9 mouse cellular contexts compared by ENCODE assay signal in the genomic region with DNA sequence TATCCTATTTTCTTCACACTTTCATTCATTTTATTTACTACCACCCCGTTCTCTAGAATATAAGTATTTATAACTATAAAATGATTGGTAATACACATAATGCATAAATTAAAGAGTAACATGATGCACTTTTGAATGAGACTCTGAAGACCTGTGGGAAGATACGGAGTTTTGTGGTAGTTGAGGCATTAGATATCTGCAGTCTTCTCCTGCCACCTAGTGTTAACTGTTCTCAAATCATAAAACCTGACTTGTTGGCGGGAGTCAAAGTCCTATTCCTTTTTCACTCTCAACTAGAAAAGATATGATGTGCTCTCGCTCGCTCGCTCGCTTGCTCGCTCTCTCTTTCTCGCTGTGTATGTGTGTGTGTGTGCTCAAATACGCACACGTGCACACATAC. TPM values are rescaled to one million over a fixed set of nuclear protein-coding genes. Genes with fewer than 3 reads are reported as not detected.
DNase-seq lines count a peak whose midpoint lies in the region; ATAC-seq lines count a peak whose summit lies in the region.
"Had no signal": no experiment of that assay in that cellular context is flagged by ENCODE, and none has a peak within 500 bp of the region (broad histone marks: within the 10 kb centered on the region; RNA-seq: fewer than 3 reads in every experiment).

No protein-coding gene starts in this region.

- H3K9me3 ChIP-seq in kidney, embryonic 15.5 days (replicated peaks): no peaks in the 10 kb centered on the region
- H3K9me3 ChIP-seq: embryonic facial prominence, embryonic 13.5 days had no signal

- WGBS in kidney, embryonic 15.5 days: 39% methylated on average over 11 of the region's 11 CpGs

- H3K4me3 ChIP-seq in kidney, embryonic 15.5 days (replicated peaks): no peak overlapping the region
- H3K4me3 ChIP-seq: embryonic facial prominence, embryonic 13.5 days had no signal

- H3K36me3 ChIP-seq in kidney, embryonic 15.5 days: no peaks in the 10 kb centered on the region
- H3K36me3 ChIP-seq: embryonic facial prominence, embryonic 13.5 days had no signal

- H3K9ac ChIP-seq in kidney, embryonic 15.5 days: no peak overlapping the region
- H3K9ac ChIP-seq: embryonic facial prominence, embryonic 13.5 days had no signal

- H3K27me3 ChIP-seq in kidney, embryonic 15.5 days: no peaks in the 10 kb centered on the region

- DNase-seq in kidney, adult 8-10 months: peak; percentile 15 to 46
- DNase-seq in ZHBTc4 (ENCODE audit: low read depth, low spot score): peak; percentile 48
- peak; percentile 23 for DNase-seq in heart, postnatal 4 days
- peak; percentile 68 for DNase-seq in telencephalon, adult 2 months (ENCODE audit: low read depth, low spot score)
- DNase-seq in gastrocnemius, postnatal 25 days: no peak

- ATAC-seq in kidney, embryonic 15.5 days (replicated peaks; ENCODE audit: low FRiP score): no peak
- peak; percentile 58 for ATAC-seq in CD4-positive, CD25-positive, alpha-beta regulatory T cell, adult 4 months
- ATAC-seq in megakaryocyte, adult 5-6 weeks (ENCODE audit: poor library complexity, severe bottlenecking): peak; percentile 54

- H3K4me2 ChIP-seq in kidney, embryonic 15.5 days: no peak overlapping the region
- H3K4me2 ChIP-seq: embryonic facial prominence, embryonic 13.5 days had no signal

- H3K4me1 ChIP-seq in kidney, embryonic 15.5 days: 0 out of 2 replicates have a peak, but pooled peaks cover 8% of the 10 kb centered on the region

- H3K27ac ChIP-seq in kidney, embryonic 15.5 days: no peak overlapping the region
- H3K27ac ChIP-seq: embryonic facial prominence, embryonic 13.5 days had no signal

RNA-seq across cellular contexts. Expression of a gene that starts 4.5 kb away (rescaled TPM):
- 65.6 and 73.4 TPM in 2 replicates for polyA plus RNA-seq in kidney, embryonic 15.5 days (2015; fragmentation: Nextera tagmentation; extraction: Ambion mirVana)
- 10 to 100 TPM; 25.6 to 26.7 TPM for polyA plus RNA-seq in CD4-positive, CD25-positive, alpha-beta regulatory T cell, adult 4 months (2017; shearing (Covaris generic))
- total RNA-seq in heart, postnatal 4 days (2021): 10 to 100 TPM; 37.2 to 41.6 TPM
- 17.8 and 25.6 TPM in 2 replicates for total RNA-seq in megakaryocyte, adult 5-6 weeks (2015)
- total RNA-seq in megakaryocyte, adult 5-6 weeks (2017): 49.4 and 66.0 TPM in 2 replicates
- 10 to 100 TPM; 11.5 to 15.0 TPM for total RNA-seq in gastrocnemius, postnatal 25 days (2021)

RNA-seq across cellular contexts. Expression of a gene that starts 46.9 kb away (rescaled TPM):
- 34.6 and 38.2 TPM in 2 replicates for polyA plus RNA-seq in kidney, embryonic 15.5 days (2015; fragmentation: Nextera tagmentation; extraction: Ambion mirVana)
- 1 to 10 TPM; 3.9 to 6.5 TPM for polyA plus RNA-seq in CD4-positive, CD25-positive, alpha-beta regulatory T cell, adult 4 months (2017; shearing (Covaris generic))
- 10 to 100 TPM; 62.0 to 64.4 TPM for total RNA-seq in heart, postnatal 4 days (2021)
- total RNA-seq in megakaryocyte, adult 5-6 weeks (2015): 7.0 and 8.3 TPM in 2 replicates
- total RNA-seq in megakaryocyte, adult 5-6 weeks (2017): 7.5 and 8.4 TPM in 2 replicates
- total RNA-seq in gastrocnemius, postnatal 25 days (2021): 1 to 10 TPM; 2.8 to 5.0 TPM

Comparison
In these comparisons a context has a peak if more than half of its experiments do, and no peak if none do; other contexts are left out.
1. RNA of a gene that starts 46.9 kb away (total RNA-seq): 62.0 to 64.4 TPM in heart, postnatal 4 days; 7.0 to 8.4 TPM in megakaryocyte, adult 5-6 weeks and 2.8 to 5.0 TPM in gastrocnemius, postnatal 25 days; every median in the first group is over 4 times any median in the second.